Mouse (Mus musculus): ENCODE measurements around the gene Tmem184a.

Gene Tmem184a

DNA sequence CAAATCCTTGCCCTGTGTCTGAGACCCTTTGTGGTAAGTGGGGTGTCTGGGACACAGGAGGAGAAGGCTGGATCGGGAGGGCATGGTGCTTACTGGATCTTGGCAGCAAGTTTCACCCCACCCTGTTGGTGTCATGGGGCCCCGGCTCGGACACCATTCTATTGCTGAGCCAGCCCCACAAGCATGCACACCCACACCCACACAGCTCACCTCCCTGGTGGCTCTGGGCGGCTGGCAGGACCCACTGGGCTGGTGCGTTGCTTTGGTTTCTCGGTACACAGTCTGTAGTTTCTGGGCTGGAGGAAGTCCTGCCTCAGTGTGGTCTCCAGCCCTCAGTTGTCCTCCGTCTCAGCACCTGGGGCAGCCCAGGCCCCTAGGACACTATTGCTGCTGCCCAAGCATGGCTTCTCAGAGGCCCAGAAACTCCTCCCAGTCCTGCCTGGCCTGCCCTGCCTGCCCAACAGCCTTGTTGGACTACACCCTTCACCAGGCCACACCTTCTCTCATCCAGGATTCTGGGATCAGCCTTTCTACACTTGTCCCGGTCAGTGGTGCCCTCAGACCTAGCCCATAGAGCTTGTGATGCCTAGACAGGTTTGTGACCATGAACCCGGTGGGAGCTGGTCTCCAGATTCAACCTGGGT lies at the start of gene Tmem184a:
TSS of gene Tmem184a (minus strand) at position 380 of the 644 bp plus-strand sequence.
- in situ Hi-C loops (cut with MboI, MseI) = loop anchor here (10.0 kb wide), 3 partner anchors 595 to 965 kb away; partner anchors contain the start of genes Amz1 (in 1 of the 2) and Eif3b (in 1 of the 2)

- in situ Hi-C loops (cut with MboI, MseI) = no loop called here
Observed at GRCm38 (mm10) chr5:139862759-139863158, 43.0 kb upstream of the Tmem184a start.

- in situ Hi-C loops (cut with MboI, MseI) = no loop called here
Observed at GRCm38 (mm10) chr5:139860328-139861104, 40.8 kb upstream of the Tmem184a start.

DNA sequence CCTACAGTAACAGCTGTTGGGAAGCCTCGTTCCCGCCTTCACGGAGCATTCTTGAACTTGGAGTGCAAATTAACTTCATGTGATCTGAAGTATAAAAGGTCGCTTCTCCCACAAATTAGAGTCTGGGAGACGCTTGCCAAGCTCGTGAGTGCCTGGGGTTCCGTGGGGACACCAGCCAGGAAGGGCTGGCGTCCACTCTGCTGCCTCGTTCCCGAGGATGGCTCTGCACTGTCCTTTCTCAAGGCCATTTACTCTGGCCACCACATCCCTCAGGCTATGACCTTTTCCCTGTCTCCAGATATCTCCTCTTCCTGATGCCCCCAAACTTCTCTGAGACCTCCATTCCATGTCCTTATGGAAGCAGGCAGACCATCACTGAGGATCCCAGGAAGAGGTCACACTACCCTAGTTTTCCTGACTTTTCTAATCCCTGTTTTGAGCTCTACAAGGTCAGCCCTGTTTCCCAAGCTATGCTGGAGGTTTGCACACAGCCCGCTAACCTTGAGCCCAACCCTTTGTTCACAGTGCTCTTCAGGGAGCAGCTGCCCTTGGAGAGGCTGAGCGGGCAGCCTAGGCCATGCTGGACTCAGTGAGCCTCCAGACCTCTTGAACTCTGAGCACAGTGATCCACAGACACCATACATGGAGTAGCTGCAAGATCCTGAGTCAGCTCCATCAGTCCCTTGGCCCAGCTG lies 30.1 kb upstream of the Tmem184a start:
- in situ Hi-C loops (cut with MboI, MseI) = loop anchor here in 1 of 2 experiments (10.0 kb wide), 1 partner anchor 445 kb away; no protein-coding TSS in a partner anchor

GRCm38 (mm10) chr5:139839142-139839541 lies 19.4 kb upstream of the Tmem184a start:
- in situ Hi-C loops (cut with MboI, MseI) = loop anchor here in 1 of 2 experiments (10.0 kb wide), 2 partner anchors 476 to 556 kb away; no protein-coding TSS in a partner anchor

GRCm38 (mm10) chr5:139838476-139838892 lies 18.8 kb upstream of the Tmem184a start:
- in situ Hi-C loops (cut with MboI, MseI) = loop anchor here in 1 of 2 experiments (10.0 kb wide), 2 partner anchors 476 to 556 kb away; no protein-coding TSS in a partner anchor

GRCm38 (mm10) chr5:139835706-139836105 lies 16.0 kb upstream of the Tmem184a start:
- in situ Hi-C loops (cut with MboI, MseI) = loop anchor here in 1 of 2 experiments (10.0 kb wide), 2 partner anchors 479 to 559 kb away; no protein-coding TSS in a partner anchor

GRCm38 (mm10) chr5:139832125-139832524 lies 12.4 kb upstream of the Tmem184a start:
- in situ Hi-C loops (cut with MboI, MseI) = loop anchor here in 1 of 2 experiments (10.0 kb wide), 2 partner anchors 483 to 563 kb away; no protein-coding TSS in a partner anchor

GRCm38 (mm10) chr5:139830734-139831133 lies 11.0 kb upstream of the Tmem184a start:
- in situ Hi-C loops (cut with MboI, MseI) = loop anchor here in 1 of 2 experiments (10.0 kb wide), 2 partner anchors 484 to 564 kb away; no protein-coding TSS in a partner anchor

- in situ Hi-C loops (cut with MboI, MseI) = loop anchor here in 1 of 2 experiments (10.0 kb wide), 2 partner anchors 585 to 955 kb away; partner anchors contain the start of gene Eif3b
Observed at GRCm38 (mm10) chr5:139829384-139829783, 9.7 kb upstream of the Tmem184a start.

DNA sequence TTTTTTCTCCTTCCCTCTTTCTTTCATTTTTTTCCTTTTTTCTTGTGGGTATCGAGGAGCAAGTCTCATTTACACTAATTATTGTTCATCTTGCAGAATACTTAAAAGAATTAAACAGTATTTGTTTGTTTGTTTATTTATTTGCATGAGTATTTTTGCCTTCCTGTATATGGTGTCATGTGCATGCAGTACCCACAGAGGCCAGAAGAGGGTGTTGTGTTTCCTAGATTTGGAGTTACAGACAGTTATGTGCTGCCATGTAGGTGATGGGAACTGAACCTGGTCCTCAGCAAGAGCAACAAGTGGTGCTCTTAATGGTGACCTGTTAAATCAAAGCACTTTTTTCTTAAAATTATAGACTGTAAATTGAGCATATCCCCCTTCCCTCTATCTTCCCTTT lies 7.9 kb upstream of the Tmem184a start:
- in situ Hi-C loops (cut with MboI, MseI) = loop anchor here in 1 of 2 experiments (10.0 kb wide), 2 partner anchors 587 to 957 kb away; partner anchors contain the start of gene Eif3b

DNA sequence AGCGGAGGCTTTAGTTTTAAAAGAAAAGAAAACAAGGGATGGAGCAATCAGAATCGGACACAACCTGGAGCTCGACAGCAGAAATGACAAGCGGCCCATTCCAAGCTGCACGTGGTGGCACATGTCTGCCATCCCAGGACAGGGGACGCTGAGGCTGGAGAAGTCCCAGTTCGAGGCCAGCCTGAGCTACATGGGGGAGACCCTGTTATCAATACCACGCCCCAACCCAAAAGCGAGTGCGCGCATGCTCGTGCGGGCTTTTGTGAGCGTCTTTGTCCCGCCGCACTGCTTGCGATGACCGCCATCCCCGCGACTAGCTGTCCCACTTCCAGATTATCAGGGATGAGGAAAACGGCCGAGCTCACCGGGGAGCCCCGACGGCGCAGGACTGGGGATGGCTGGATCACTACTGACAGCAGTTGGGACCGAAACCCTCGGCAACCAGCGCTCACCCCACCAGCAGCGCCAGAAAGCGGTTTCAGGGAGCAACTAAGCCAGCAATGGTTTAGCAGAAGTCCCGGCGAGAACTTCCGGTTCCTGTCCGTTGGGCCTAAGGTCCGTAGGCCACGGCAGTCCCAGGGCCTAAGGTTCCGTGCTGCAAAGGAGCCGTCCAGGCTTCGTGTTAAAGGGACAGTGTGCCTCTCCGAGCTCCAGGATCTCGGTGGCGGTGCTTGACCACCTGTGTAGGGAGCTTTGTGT lies 6.8 kb upstream of the Tmem184a start, which contains the start of the genes Gm26938 and Psmg3:
TSS of gene Gm26938 (minus strand) at position 51 of the 699 bp plus-strand sequence.
TSS of gene Psmg3 (minus strand) at position 529 of the 699 bp plus-strand sequence.
- in situ Hi-C loops (cut with MboI, MseI) = loop anchor here in 1 of 2 experiments (10.0 kb wide), 2 partner anchors 588 to 958 kb away; partner anchors contain the start of gene Eif3b

GRCm38 (mm10) chr5:139825947-139826346 lies 6.2 kb upstream of the Tmem184a start:
- in situ Hi-C loops (cut with MboI, MseI) = loop anchor here in 1 of 2 experiments (10.0 kb wide), 2 partner anchors 589 to 959 kb away; partner anchors contain the start of gene Eif3b

DNA sequence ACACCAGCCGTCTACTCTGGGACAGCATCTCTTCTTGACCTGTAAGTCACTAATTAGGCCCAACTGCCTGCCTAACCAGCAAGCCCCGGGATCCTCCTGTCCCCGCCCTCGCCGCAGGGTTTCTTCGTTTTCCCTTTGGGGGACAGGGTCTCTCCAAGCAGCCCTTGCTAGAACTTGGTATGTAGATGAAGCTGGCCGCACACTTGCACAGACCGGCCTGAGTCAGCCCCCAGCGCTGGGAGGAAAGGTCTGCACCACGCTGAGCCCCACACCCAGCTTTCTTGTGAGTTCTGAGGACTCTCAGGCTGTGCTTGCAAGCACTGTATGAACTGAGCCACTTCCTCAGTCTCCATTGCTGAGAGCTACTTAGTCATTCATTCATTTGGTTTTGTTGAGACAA lies 4.8 kb upstream of the Tmem184a start:
- in situ Hi-C loops (cut with MboI, MseI) = loop anchor here in 1 of 2 experiments (10.0 kb wide), 2 partner anchors 590 to 960 kb away; partner anchors contain the start of gene Eif3b

DNA sequence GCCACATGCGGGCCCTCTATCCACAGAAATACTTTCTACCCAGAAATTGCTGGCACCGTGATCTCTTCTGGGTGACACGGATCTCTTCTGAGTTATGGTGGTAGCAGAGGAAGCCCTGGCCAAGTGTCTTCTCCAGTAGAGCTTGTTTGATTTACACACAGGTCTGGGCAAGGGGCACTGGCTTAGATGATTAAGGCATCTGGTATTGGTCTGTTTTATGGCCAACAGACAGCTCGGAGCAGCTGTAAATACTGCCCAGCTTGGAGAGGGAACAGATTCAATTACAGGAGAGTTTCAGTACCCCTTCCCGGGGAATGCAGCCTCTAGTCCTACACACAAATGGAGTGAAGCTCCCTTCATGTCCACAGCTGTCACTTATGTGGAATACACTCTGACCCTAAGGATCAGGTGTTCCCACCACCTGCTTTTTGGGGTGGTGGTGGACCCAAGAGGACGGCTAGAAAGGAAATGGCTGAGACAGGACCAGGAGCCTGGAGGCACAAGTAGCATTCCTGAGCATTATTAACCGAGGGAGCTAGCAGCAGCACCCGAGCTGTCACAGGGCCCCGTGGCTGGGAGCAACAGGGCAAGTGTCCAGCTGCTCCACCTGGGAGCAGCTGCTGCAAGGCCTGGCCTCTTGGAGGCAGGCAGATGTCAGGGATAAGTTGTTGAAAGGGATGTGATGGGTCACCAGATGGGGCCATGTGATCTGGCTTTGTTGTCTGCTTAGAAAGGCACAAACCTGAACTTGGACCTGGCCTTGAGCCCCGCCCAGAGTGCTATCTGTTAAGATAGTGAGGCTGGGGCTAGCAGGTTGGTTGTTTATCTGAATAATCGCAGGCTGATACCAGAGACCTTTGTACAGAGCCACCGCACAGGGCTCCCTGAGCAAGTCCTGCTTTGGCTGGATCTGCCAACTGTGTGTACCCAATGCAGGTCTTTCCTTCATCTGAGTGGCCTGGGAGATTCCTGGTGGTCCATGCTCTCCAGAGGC lies 2.0 kb upstream of the Tmem184a start:
- in situ Hi-C loops (cut with MboI, MseI) = loop anchor here in 1 of 2 experiments (10.0 kb wide), 2 partner anchors 593 to 963 kb away; partner anchors contain the start of gene Eif3b

DNA sequence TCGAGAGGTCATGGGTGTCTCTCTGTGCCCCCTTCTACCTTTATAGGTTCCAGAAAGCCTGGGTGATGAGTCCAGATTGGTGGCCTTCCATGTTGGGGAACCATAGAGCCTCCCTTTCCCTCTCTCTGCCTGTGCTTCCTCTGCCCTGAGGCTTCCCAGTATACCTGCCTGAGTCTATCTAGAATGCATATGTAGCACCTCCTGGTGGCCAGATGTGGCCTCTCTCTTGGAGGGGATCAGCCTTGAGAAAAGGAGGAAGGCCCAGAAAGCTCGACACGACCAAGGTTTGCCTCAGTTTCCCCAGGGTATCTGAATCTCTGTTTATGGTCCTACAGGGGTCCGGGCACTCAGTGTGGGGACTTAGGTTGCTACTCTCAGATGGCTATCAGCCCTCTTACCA lies 916 bp downstream of the Tmem184a start:
- in situ Hi-C loops (cut with MboI, MseI) = loop anchor here in 1 of 2 experiments (10.0 kb wide), 1 partner anchor 906 kb away; the partner anchor contains the start of gene Amz1

DNA sequence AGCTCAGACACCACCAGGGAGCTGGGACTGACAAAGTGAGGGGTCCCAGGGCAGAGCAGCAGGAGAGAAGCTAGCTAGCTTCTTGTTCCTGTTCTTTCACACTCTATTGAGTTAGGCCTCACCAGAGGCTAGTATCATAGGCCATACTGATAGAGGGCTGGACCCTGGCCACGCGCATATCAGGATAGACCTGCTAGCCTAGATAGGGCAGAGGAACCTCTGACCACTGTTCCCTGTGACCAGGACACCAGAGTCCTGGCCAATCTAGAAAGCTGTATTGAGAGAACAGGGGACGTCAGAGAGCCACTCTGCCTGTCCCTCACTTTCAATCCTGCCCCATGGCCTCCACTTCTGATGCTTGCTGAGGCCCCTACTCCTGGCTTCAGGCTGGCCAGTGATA lies 1.7 kb downstream of the Tmem184a start:
- in situ Hi-C loops (cut with MboI, MseI) = loop anchor here in 1 of 2 experiments (10.0 kb wide), 1 partner anchor 907 kb away; the partner anchor contains the start of gene Amz1

- in situ Hi-C loops (cut with MboI, MseI) = loop anchor here in 1 of 2 experiments (10.0 kb wide), 1 partner anchor 908 kb away; the partner anchor contains the start of gene Amz1
Observed at GRCm38 (mm10) chr5:139817292-139817691, 2.4 kb downstream of the Tmem184a start.
